Mouse (Mus musculus): ENCODE measurements around the gene Dgki. TPM values are rescaled to one million over a fixed set of nuclear protein-coding genes. Genes with fewer than 3 reads are reported as not detected.

Gene Dgki
- total and polyA plus RNA-seq, 3 experiments = 4.4 to 8.7 (median 7.7) TPM

- Histone ChIP-seq H3K9ac (ENCODE audit: insufficient read depth, low read depth) (no peak overlapping the region), H3K27me3 (replicated peaks) (no peaks in the 10 kb centered on the region)
These were observed 373.5 kb downstream of the Dgki start for GRCm38 (mm10) chr6:36926455-36926854.

GRCm38 (mm10) chr6:36922006-36922405 lies 378.0 kb downstream of the Dgki start:
- no peaks in the 10 kb centered on the region for H3K79me2 ChIP-seq (replicated peaks; ENCODE audit: control insufficient read depth, extremely low read depth, insufficient read depth, poor library complexity, severe bottlenecking)
- TF ChIP-seq ETS1 (conservative IDR thresholded peaks at IDR 0.05; ENCODE audit: low read depth, low read length) = no peak
- no peak for TF ChIP-seq TCF12 (IDR thresholded peaks at IDR 0.05; ENCODE audit: low read depth, low read length)
- no peak for TF ChIP-seq USF2 (conservative IDR thresholded peaks at IDR 0.05; ENCODE audit: low read depth, low read length)
- no peak for TF ChIP-seq CHD2 (IDR thresholded peaks at IDR 0.05; ENCODE audit: low read length)
- TF ChIP-seq KAT2A (IDR thresholded peaks at IDR 0.05; ENCODE audit: insufficient replicate concordance, low read length) = no peak
- no peak for TF ChIP-seq POLR2AphosphoS2 (IDR thresholded peaks at IDR 0.05; ENCODE audit: low read depth, low read length)
- H3K27ac ChIP-seq (ENCODE audit: insufficient read depth, low read depth) = no peak overlapping the region
- no peak overlapping the region for H3K4me3 ChIP-seq (replicated peaks in 1 of 3; ENCODE audit: low read depth in 2 of 3, low read length in 2 of 3, poor library complexity in 1 of 3)
- no peak for DNase-seq (ENCODE audit: extremely low read depth)
- in situ Hi-C loops (cut with MboI; ENCODE audit: low pct_ligation_motif_present, low pct_unique_long_range_greater_than_20kb, low sequenced_read_pairs) = no loop called here
- dilution Hi-C loops (cut with MboI; ENCODE audit: extremely low pct_ligation_motif_present, extremely low pct_unique_long_range_greater_than_20kb, low sequenced_read_pairs) = no loop called here
- H3K4me2 ChIP-seq (ENCODE audit: insufficient read depth, low read depth, poor library complexity, severe bottlenecking) = no peak overlapping the region
- H3K4me1 ChIP-seq (ENCODE audit: control insufficient read depth in 1 of 2, insufficient read depth in 2 of 2) = no peaks in the 10 kb centered on the region
- no peak overlapping the region for H3K9ac ChIP-seq (ENCODE audit: insufficient read depth, low read depth)
- H3K36me3 ChIP-seq (replicated peaks in 1 of 2; ENCODE audit: control insufficient read depth in 1 of 2, insufficient read depth in 1 of 2, low read length in 1 of 2) = peaks cover 0 to 20% of the 10 kb centered on the region in 2 experiments
- H3K9me3 ChIP-seq (replicated peaks; ENCODE audit: low read length) = no peaks in the 10 kb centered on the region
- no peaks in the 10 kb centered on the region for H3K27me3 ChIP-seq (replicated peaks)

More at GRCm38 (mm10) chr6:36926455-36926854, 373.5 kb downstream of the Dgki start:
- Histone ChIP-seq H3K4me2 (ENCODE audit: insufficient read depth, low read depth, poor library complexity, severe bottlenecking) (no peak overlapping the region), H3K4me1 (ENCODE audit: control insufficient read depth in 1 of 2, insufficient read depth in 2 of 2) (no peaks in the 10 kb centered on the region), H3K36me3 (replicated peaks in 1 of 2; ENCODE audit: control insufficient read depth in 1 of 2, insufficient read depth in 1 of 2, low read length in 1 of 2) (peaks cover 0 to 7% of the 10 kb centered on the region in 2 experiments), H3K4me3 (replicated peaks in 1 of 3; ENCODE audit: low read depth in 2 of 3, low read length in 2 of 3, poor library complexity in 1 of 3) (no peak overlapping the region), H3K27ac (ENCODE audit: insufficient read depth, low read depth) (no peak overlapping the region), H3K79me2 (replicated peaks; ENCODE audit: control insufficient read depth, extremely low read depth, insufficient read depth, poor library complexity, severe bottlenecking) (no peaks in the 10 kb centered on the region), H3K9me3 (replicated peaks; ENCODE audit: low read length) (no peaks in the 10 kb centered on the region)
- TF ChIP-seq NELFE (IDR thresholded peaks at IDR 0.05; ENCODE audit: low read depth, low read length) (no peak), JUN (IDR thresholded peaks at IDR 0.05; ENCODE audit: insufficient read depth, low read depth, low read length) (no peak), ZNF384 (IDR thresholded peaks at IDR 0.05; ENCODE audit: low read depth, low read length) (no peak), E2F4 (IDR thresholded peaks at IDR 0.05; ENCODE audit: insufficient replicate concordance, low read depth, low read length) (no peak), MEF2A (IDR thresholded peaks at IDR 0.05; ENCODE audit: borderline replicate concordance, low read depth, low read length) (no peak)
- dilution Hi-C loops (cut with MboI; ENCODE audit: extremely low pct_ligation_motif_present, extremely low pct_unique_long_range_greater_than_20kb, low sequenced_read_pairs) (no loop called here), in situ Hi-C loops (cut with MboI; ENCODE audit: low pct_ligation_motif_present, low pct_unique_long_range_greater_than_20kb, low sequenced_read_pairs) (no loop called here)
- no peak for DNase-seq (ENCODE audit: extremely low read depth)

GRCm38 (mm10) chr6:36911586-36911985 lies 388.4 kb downstream of the Dgki start:
- no peak for DNase-seq (ENCODE audit: extremely low read depth)
- no peak overlapping the region for H3K27ac ChIP-seq (ENCODE audit: insufficient read depth, low read depth)
- H3K9me3 ChIP-seq (replicated peaks; ENCODE audit: low read length) = no peaks in the 10 kb centered on the region
- TF ChIP-seq ZMIZ1 (IDR thresholded peaks at IDR 0.05; ENCODE audit: low read depth, low read length) = no peak
- no peak for TF ChIP-seq TCF12 (IDR thresholded peaks at IDR 0.05; ENCODE audit: low read depth, low read length)
- no peak for TF ChIP-seq TBP (conservative IDR thresholded peaks at IDR 0.05; ENCODE audit: low read depth, low read length)
- no peak for TF ChIP-seq NRF1 (IDR thresholded peaks at IDR 0.05; ENCODE audit: low read depth, low read length)
- no peak for TF ChIP-seq SIN3A (IDR thresholded peaks at IDR 0.05; ENCODE audit: low read length)
- TF ChIP-seq SMC3 (IDR thresholded peaks at IDR 0.05; ENCODE audit: low read depth, low read length) = no peak
- no peak for TF ChIP-seq MYC (IDR thresholded peaks at IDR 0.05; ENCODE audit: low read depth, low read length)
- TF ChIP-seq CHD2 (IDR thresholded peaks at IDR 0.05; ENCODE audit: low read length) = no peak
- no peak for TF ChIP-seq ZNF384 (IDR thresholded peaks at IDR 0.05; ENCODE audit: low read depth, low read length)
- TF ChIP-seq RAD21 (IDR thresholded peaks at IDR 0.05; ENCODE audit: low read depth, low read length) = no peak
- no peak for TF ChIP-seq PAX5 (IDR thresholded peaks at IDR 0.05; ENCODE audit: low read length)
- no peak for TF ChIP-seq ELF1 (IDR thresholded peaks at IDR 0.05; ENCODE audit: low read depth, low read length)
- no peak for TF ChIP-seq ETS1 (conservative IDR thresholded peaks at IDR 0.05; ENCODE audit: low read depth, low read length)
- TF ChIP-seq POLR2A (IDR thresholded peaks at IDR 0.05; ENCODE audit: low read depth, low read length) = no peak
- TF ChIP-seq NELFE (IDR thresholded peaks at IDR 0.05; ENCODE audit: low read depth, low read length) = no peak
- TF ChIP-seq EP300 (IDR thresholded peaks at IDR 0.05; ENCODE audit: low read length) = no peak
- no peak for TF ChIP-seq JUND (conservative IDR thresholded peaks at IDR 0.05; ENCODE audit: low read depth, low read length)
- TF ChIP-seq POLR2AphosphoS2 (IDR thresholded peaks at IDR 0.05; ENCODE audit: low read depth, low read length) = no peak
- TF ChIP-seq MEF2A (IDR thresholded peaks at IDR 0.05; ENCODE audit: borderline replicate concordance, low read depth, low read length) = no peak
- peaks cover 8 to 26% of the 10 kb centered on the region in 2 experiments for H3K36me3 ChIP-seq (replicated peaks in 1 of 2; ENCODE audit: control insufficient read depth in 1 of 2, insufficient read depth in 1 of 2, low read length in 1 of 2)
- no peak overlapping the region for H3K4me2 ChIP-seq (ENCODE audit: insufficient read depth, low read depth, poor library complexity, severe bottlenecking)
- no peak overlapping the region for H3K4me3 ChIP-seq (replicated peaks in 1 of 3; ENCODE audit: low read depth in 2 of 3, low read length in 2 of 3, poor library complexity in 1 of 3)
- H3K4me1 ChIP-seq (ENCODE audit: control insufficient read depth in 1 of 2, insufficient read depth in 2 of 2) = no peaks in the 10 kb centered on the region
- in situ Hi-C loops (cut with MboI; ENCODE audit: low pct_ligation_motif_present, low pct_unique_long_range_greater_than_20kb, low sequenced_read_pairs) = no loop called here
- H3K9ac ChIP-seq (ENCODE audit: insufficient read depth, low read depth) = no peak overlapping the region
- dilution Hi-C loops (cut with MboI; ENCODE audit: extremely low pct_ligation_motif_present, extremely low pct_unique_long_range_greater_than_20kb, low sequenced_read_pairs) = no loop called here
- H3K79me2 ChIP-seq (replicated peaks; ENCODE audit: control insufficient read depth, extremely low read depth, insufficient read depth, poor library complexity, severe bottlenecking) = no peaks in the 10 kb centered on the region
- H3K27me3 ChIP-seq (replicated peaks) = no peaks in the 10 kb centered on the region

Measured in CH12.LX (cell line).